Mouse (Mus musculus): ENCODE measurements around the gene Gabbr2. TPM values are rescaled to one million over a fixed set of nuclear protein-coding genes. Genes with fewer than 3 reads are reported as not detected.

The Gabbr2 gene
- total and polyA plus RNA-seq, 3 experiments: not detected

DNA sequence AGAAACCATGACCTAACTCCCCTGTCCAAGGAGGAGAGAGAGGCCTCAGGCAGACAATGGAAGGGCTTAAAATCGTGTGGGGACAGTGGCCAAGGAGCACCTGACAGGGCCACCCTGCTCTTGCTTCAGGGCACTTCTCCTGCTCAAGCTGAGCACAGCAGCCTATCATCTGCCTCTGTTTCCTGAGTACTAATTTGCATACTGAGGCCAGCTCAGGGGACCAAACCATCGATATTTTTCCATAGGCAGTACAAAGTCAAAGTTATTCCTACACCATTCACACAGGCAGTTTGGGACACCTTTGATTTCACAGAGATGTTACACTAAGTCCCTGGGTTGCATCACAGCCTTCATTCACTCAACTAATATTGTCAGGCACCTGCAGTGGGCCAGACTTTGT, 249.1 kb downstream of the Gabbr2 start:
- TF ChIP-seq EP300 (IDR thresholded peaks at IDR 0.05; ENCODE audit: low read length) (peak; percentile 71), BHLHE40 (IDR thresholded peaks at IDR 0.05; ENCODE audit: low read depth, low read length) (peak; percentile 37; the same call in 1 of the 2 replicates), POLR2A (IDR thresholded peaks at IDR 0.05; ENCODE audit: low read depth, low read length) (no peak)
- Histone ChIP-seq H3K27ac (ENCODE audit: insufficient read depth, low read depth) (no peak overlapping the region), H3K36me3 (replicated peaks in 1 of 2; ENCODE audit: control insufficient read depth in 1 of 2, insufficient read depth in 1 of 2, low read length in 1 of 2) (no peaks in the 10 kb centered on the region), H3K9ac (ENCODE audit: insufficient read depth, low read depth) (no peak overlapping the region), H3K27me3 (replicated peaks) (peaks cover 2% of the 10 kb centered on the region), H3K4me1 (ENCODE audit: control insufficient read depth in 1 of 2, insufficient read depth in 2 of 2) (peaks cover 5 to 22% of the 10 kb centered on the region in 2 experiments), H3K4me3 (replicated peaks in 1 of 3; ENCODE audit: low read depth in 2 of 3, low read length in 2 of 3, poor library complexity in 1 of 3) (no peak overlapping the region), H3K4me2 (ENCODE audit: insufficient read depth, low read depth, poor library complexity, severe bottlenecking) (0 out of 2 replicates have a peak overlapping the region, but pooled peaks have one; percentile 29), H3K9me3 (replicated peaks; ENCODE audit: low read length) (no peaks in the 10 kb centered on the region), H3K79me2 (replicated peaks; ENCODE audit: control insufficient read depth, extremely low read depth, insufficient read depth, poor library complexity, severe bottlenecking) (no peaks in the 10 kb centered on the region)
- dilution Hi-C loops (cut with MboI; ENCODE audit: extremely low pct_ligation_motif_present, extremely low pct_unique_long_range_greater_than_20kb, low sequenced_read_pairs) (no loop called here), in situ Hi-C loops (cut with MboI; ENCODE audit: low pct_ligation_motif_present, low pct_unique_long_range_greater_than_20kb, low sequenced_read_pairs) (no loop called here)
- DNase-seq (ENCODE audit: extremely low read depth): peak; percentile 67

DNA sequence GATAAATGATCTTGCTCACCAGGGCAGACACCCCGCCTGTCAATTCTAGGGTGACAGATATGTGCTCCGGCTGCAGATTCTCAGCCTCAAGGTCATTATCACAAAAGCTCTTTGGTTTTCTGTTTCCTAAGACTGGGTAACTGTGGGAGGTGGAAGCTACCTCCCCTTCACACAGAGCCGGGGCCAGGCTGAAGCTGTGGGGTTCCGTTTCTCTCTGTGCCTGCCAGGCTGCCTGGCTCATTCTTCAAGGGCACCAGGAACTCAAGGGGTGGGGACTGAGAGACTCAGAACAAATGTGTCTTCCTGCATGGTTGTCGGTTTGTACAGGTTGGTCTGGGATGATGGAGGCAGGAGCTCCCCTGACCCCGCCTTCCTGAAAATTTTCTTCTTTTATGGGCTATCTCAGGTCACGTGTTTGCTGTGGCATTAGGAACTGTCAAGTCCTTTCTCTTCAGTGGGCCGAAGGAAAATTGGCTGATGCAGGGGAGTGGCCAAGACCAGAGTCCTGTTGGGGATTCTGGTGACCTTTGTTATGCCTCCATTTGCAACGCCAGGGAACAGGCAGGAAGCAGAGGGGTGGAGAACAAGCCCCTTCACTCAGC, 254.7 kb downstream of the Gabbr2 start:
- in situ Hi-C loops (cut with MboI; ENCODE audit: low pct_ligation_motif_present, low pct_unique_long_range_greater_than_20kb, low sequenced_read_pairs): no loop called here
- no peak for DNase-seq (ENCODE audit: extremely low read depth)
- Histone ChIP-seq H3K4me2 (ENCODE audit: insufficient read depth, low read depth, poor library complexity, severe bottlenecking) (no peak overlapping the region), H3K79me2 (replicated peaks; ENCODE audit: control insufficient read depth, extremely low read depth, insufficient read depth, poor library complexity, severe bottlenecking) (no peaks in the 10 kb centered on the region), H3K4me1 (ENCODE audit: control insufficient read depth in 1 of 2, insufficient read depth in 2 of 2) (peaks cover 0 to 9% of the 10 kb centered on the region in 2 experiments; a peak in 2 of 4 replicates), H3K9me3 (replicated peaks; ENCODE audit: low read length) (no peaks in the 10 kb centered on the region), H3K36me3 (replicated peaks in 1 of 2; ENCODE audit: control insufficient read depth in 1 of 2, insufficient read depth in 1 of 2, low read length in 1 of 2) (no peaks in the 10 kb centered on the region), H3K9ac (ENCODE audit: insufficient read depth, low read depth) (no peak overlapping the region), H3K27me3 (replicated peaks) (peaks cover 2% of the 10 kb centered on the region), H3K4me3 (replicated peaks in 1 of 3; ENCODE audit: low read depth in 2 of 3, low read length in 2 of 3, poor library complexity in 1 of 3) (no peak overlapping the region), H3K27ac (ENCODE audit: insufficient read depth, low read depth) (no peak overlapping the region)
- TF ChIP-seq CHD1 (IDR thresholded peaks at IDR 0.05; ENCODE audit: low read depth, low read length) (no peak), TCF12 (IDR thresholded peaks at IDR 0.05; ENCODE audit: low read depth, low read length) (no peak), MEF2A (IDR thresholded peaks at IDR 0.05; ENCODE audit: borderline replicate concordance, low read depth, low read length) (no peak), BHLHE40 (IDR thresholded peaks at IDR 0.05; ENCODE audit: low read depth, low read length) (no peak), E2F4 (IDR thresholded peaks at IDR 0.05; ENCODE audit: insufficient replicate concordance, low read depth, low read length) (no peak), JUN (IDR thresholded peaks at IDR 0.05; ENCODE audit: insufficient read depth, low read depth, low read length) (no peak), POLR2A (IDR thresholded peaks at IDR 0.05; ENCODE audit: low read depth, low read length) (no peak), HCFC1 (IDR thresholded peaks at IDR 0.05; ENCODE audit: low read depth, low read length) (no peak), ZKSCAN1 (IDR thresholded peaks at IDR 0.05; ENCODE audit: borderline replicate concordance, low read depth, low read length) (no peak), ELF1 (IDR thresholded peaks at IDR 0.05; ENCODE audit: low read depth, low read length) (no peak), SMC3 (IDR thresholded peaks at IDR 0.05; ENCODE audit: low read depth, low read length) (no peak), RAD21 (IDR thresholded peaks at IDR 0.05; ENCODE audit: low read depth, low read length) (no peak), POLR2AphosphoS2 (IDR thresholded peaks at IDR 0.05; ENCODE audit: low read depth, low read length) (no peak), NRF1 (IDR thresholded peaks at IDR 0.05; ENCODE audit: low read depth, low read length) (no peak)
- dilution Hi-C loops (cut with MboI; ENCODE audit: extremely low pct_ligation_motif_present, extremely low pct_unique_long_range_greater_than_20kb, low sequenced_read_pairs): no loop called here
